Mouse (Mus musculus) intestine, postnatal 0 days (tissue): ENCODE results near the gene Zswim3. TPM values are rescaled to one million over a fixed set of nuclear protein-coding genes. Genes with fewer than 3 reads are reported as not detected.

Experiments used
- ATAC-seq: fragments of 200-750 bp; cut with Nextera tagmentation; 2 replicates; pipeline ENCODE4 v1.8.0; 2017; ENCODE audit warnings: mild to moderate bottlenecking, moderate TSS enrichment, moderate library complexity
- H3K27ac ChIP-seq: fragments of 300-500 bp; sonication (generic); 2 replicates; pipeline ENCODE4 v1.5.1; 2014; ENCODE audit warnings: mild to moderate bottlenecking, low read depth, low read length, moderate library complexity
- H3K27me3 ChIP-seq: fragments of 300-500 bp; sonication (generic); replicated peaks from 2 replicates; pipeline ENCODE4 v1.6.1; 2014; ENCODE audit warnings: low read length, mixed read lengths; ENCODE audit not compliant: control insufficient read depth, insufficient read depth
- H3K36me3 ChIP-seq: fragments of 300-500 bp; sonication (generic); 2 replicates; pipeline ENCODE4 v1.6.1; 2014; ENCODE audit warnings: mild to moderate bottlenecking, moderate library complexity; ENCODE audit not compliant: control insufficient read depth, insufficient read depth
- H3K4me1 ChIP-seq: fragments of 300-500 bp; sonication (generic); replicated peaks from 2 replicates; pipeline ENCODE4 v1.6.1; 2014; ENCODE audit warnings: antibody characterized with exemption, low read length, mixed read lengths; ENCODE audit not compliant: control insufficient read depth, insufficient read depth
- H3K4me2 ChIP-seq: fragments of 300-500 bp; sonication (generic); replicated peaks from 2 replicates; pipeline ENCODE4 v1.6.1; 2014; ENCODE audit warnings: low read depth, mild to moderate bottlenecking, moderate library complexity
- H3K4me3 ChIP-seq: fragments of 300-500 bp; sonication (generic); 2 replicates; pipeline ENCODE4 v1.5.1; 2014; ENCODE audit warnings: low read depth, low read length
- H3K9ac ChIP-seq: fragments of 300-500 bp; sonication (generic); 2 replicates; pipeline ENCODE4 v1.6.1; 2014; ENCODE audit warnings: mild to moderate bottlenecking, low read depth, low read length
- H3K9me3 ChIP-seq: fragments of 300-500 bp; sonication (generic); 2 replicates; pipeline ENCODE4 v1.6.1; 2016; ENCODE audit warnings: mixed run types; ENCODE audit not compliant: control insufficient read depth
- CTCF ChIP-seq: sonication (generic); IDR thresholded peaks from 2 replicates; pipeline ENCODE4 v1.5.1; 2016; ENCODE audit warnings: low read depth, mild to moderate bottlenecking, control low read depth, antibody characterized with exemption, moderate library complexity
- WGBS: fragments of 180-500 bp; shearing (Covaris S2); extraction: QIAGEN DNeasy Blood & Tissue Kit; methylation state at CpG from one replicate; pipeline ENCODE4 v1.1.7; 2014; 5-methylcytosine and 5-hydroxymethylcytosine counted together
- polyA plus RNA-seq: library from polyadenylated mRNA; unstranded; fragments of >200 nt; fragmentation: Nextera tagmentation; extraction: Ambion mirVana; gene quantifications from 2 replicates; pipeline ENCODE4 v1.2.1, GENCODE M21; 2015

The Zswim3 gene
- 3.7 and 4.2 TPM in 2 replicates for polyA plus RNA-seq

GRCm38 (mm10) chr2:164804533-164805331 is at the start of gene Zswim3, which contains the start of gene Acot8:
TSS of gene Zswim3 (plus strand) at chr2:164805098.
TSS of gene Acot8 (minus strand) at chr2:164804882.
- peak within 1 kb of the TSS; percentile 87 for H3K4me2 ChIP-seq
- peak; percentile 95 for ATAC-seq
- under 1% methylated on average over 47 of the region's 47 CpGs for WGBS
- TF ChIP-seq CTCF = peak; percentile 17; the same call in 1 of the 2 replicates
- no peaks in the 10 kb centered on the region for H3K27me3 ChIP-seq
- H3K27ac ChIP-seq = peak within 1 kb of the TSS; percentile 85
- no peaks in the 10 kb centered on the region for H3K4me1 ChIP-seq
- H3K9ac ChIP-seq = peak within 1 kb of the TSS; percentile 74
- peak within 1 kb of the TSS; percentile 80 for H3K4me3 ChIP-seq
- H3K9me3 ChIP-seq = no peaks in the 10 kb centered on the region
- peaks cover 32% of the 10 kb centered on the region for H3K36me3 ChIP-seq

GRCm38 (mm10) chr2:164757841-164758240 is 47.1 kb upstream of the Zswim3 start:
- Histone ChIP-seq H3K4me1 (no peaks in the 10 kb centered on the region), H3K9me3 (no peaks in the 10 kb centered on the region), H3K4me2 (no peak overlapping the region), H3K36me3 (peaks cover 96% of the 10 kb centered on the region), H3K27ac (no peak overlapping the region), H3K27me3 (no peaks in the 10 kb centered on the region), H3K9ac (no peak overlapping the region), H3K4me3 (no peak overlapping the region)
- 85% methylated on average over 11 of the region's 11 CpGs for WGBS
- ATAC-seq = no peak
- no peak for TF ChIP-seq CTCF

GRCm38 (mm10) chr2:164758692-164759091 is 46.2 kb upstream of the Zswim3 start:
- H3K4me3 ChIP-seq = no peak overlapping the region
- no peaks in the 10 kb centered on the region for H3K9me3 ChIP-seq
- no peak for ATAC-seq
- H3K9ac ChIP-seq = no peak overlapping the region
- no peak overlapping the region for H3K27ac ChIP-seq
- H3K4me1 ChIP-seq = no peaks in the 10 kb centered on the region
- H3K27me3 ChIP-seq = no peaks in the 10 kb centered on the region
- 69% methylated on average over 1 of the region's 1 CpGs for WGBS
- H3K36me3 ChIP-seq = peaks cover 96% of the 10 kb centered on the region
- no peak for TF ChIP-seq CTCF
- no peak overlapping the region for H3K4me2 ChIP-seq

GRCm38 (mm10) chr2:164760059-164760833 is 44.7 kb upstream of the Zswim3 start:
- ATAC-seq = no peak
- WGBS = 77% methylated on average over 4 of the region's 4 CpGs
- Histone ChIP-seq H3K4me2 (no peak overlapping the region), H3K4me1 (no peaks in the 10 kb centered on the region), H3K36me3 (peaks cover 88% of the 10 kb centered on the region), H3K9ac (no peak overlapping the region), H3K4me3 (no peak overlapping the region), H3K27me3 (no peaks in the 10 kb centered on the region), H3K9me3 (no peaks in the 10 kb centered on the region), H3K27ac (no peak overlapping the region)
- no peak for TF ChIP-seq CTCF

- Histone ChIP-seq H3K36me3 (peaks cover 88% of the 10 kb centered on the region), H3K9me3 (no peaks in the 10 kb centered on the region), H3K27me3 (no peaks in the 10 kb centered on the region), H3K4me3 (no peak overlapping the region), H3K4me1 (no peaks in the 10 kb centered on the region), H3K4me2 (no peak overlapping the region), H3K27ac (no peak overlapping the region), H3K9ac (no peak overlapping the region)
- 95% methylated on average over 2 of the region's 2 CpGs for WGBS
- no peak for TF ChIP-seq CTCF
- ATAC-seq = no peak
Observed at GRCm38 (mm10) chr2:164761502-164761901, 43.4 kb upstream of the Zswim3 start.

- 96% methylated on average over 4 of the region's 4 CpGs for WGBS
- Histone ChIP-seq H3K9ac (no peak overlapping the region), H3K27ac (no peak overlapping the region), H3K4me3 (no peak overlapping the region), H3K9me3 (no peaks in the 10 kb centered on the region), H3K27me3 (no peaks in the 10 kb centered on the region), H3K36me3 (peaks cover 85% of the 10 kb centered on the region), H3K4me1 (no peaks in the 10 kb centered on the region), H3K4me2 (no peak overlapping the region)
- no peak for TF ChIP-seq CTCF
- ATAC-seq = no peak
Observed at GRCm38 (mm10) chr2:164761971-164762370, 42.9 kb upstream of the Zswim3 start.
